Mouse (Mus musculus) CD8-positive naive resting alpha-beta T cell, adult 2 months (primary cell): Measurements from ENCODE around the gene Grin1.
A peak's percentile ranks its signal among the peaks of the same experiment; 100 is the strongest.

Experiments used
- DNase-seq, 2 experiments: peaks; one replicate each; pipeline ENCODE4 v3.0.0; 2022; ENCODE audit warnings: low read depth in 2 of 2, low spot score in 2 of 2

Grin1 gene

GRCm38 (mm10) chr2:25318119-25318966 is 644 bp downstream of the Grin1 start:
- no peak for DNase-seq

- no peak for DNase-seq
These were observed 7.5 kb downstream of the Grin1 start for GRCm38 (mm10) chr2:25311491-25311891.

GRCm38 (mm10) chr2:25310969-25311368 is 8.0 kb downstream of the Grin1 start:
- DNase-seq, result no peak

GRCm38 (mm10) chr2:25310180-25310579 is 8.8 kb downstream of the Grin1 start:
- DNase-seq, result no peak

- no peak for DNase-seq
These were observed 13.2 kb downstream of the Grin1 start for GRCm38 (mm10) chr2:25305587-25306359.

- DNase-seq, result no peak
These were observed 14.1 kb downstream of the Grin1 start for GRCm38 (mm10) chr2:25304657-25305541.

- no peak for DNase-seq
These were observed 14.9 kb downstream of the Grin1 start for GRCm38 (mm10) chr2:25303931-25304656.

- no peak for DNase-seq
These were observed 15.5 kb downstream of the Grin1 start for GRCm38 (mm10) chr2:25303452-25303851.

- no peak for DNase-seq
These were observed 20.9 kb downstream of the Grin1 start for GRCm38 (mm10) chr2:25298046-25298445.

- DNase-seq, result no peak
These were observed 21.9 kb downstream of the Grin1 start for GRCm38 (mm10) chr2:25297093-25297492.

GRCm38 (mm10) chr2:25293706-25294105 is 25.3 kb downstream of the Grin1 start:
- no peak for DNase-seq

- DNase-seq, result peak; percentile 64 to 70
These were observed 26.1 kb downstream of the Grin1 start for GRCm38 (mm10) chr2:25292856-25293255.

GRCm38 (mm10) chr2:25292054-25292544 is 26.9 kb downstream of the Grin1 start:
- no peak for DNase-seq

GRCm38 (mm10) chr2:25291184-25292053 is 27.6 kb downstream of the Grin1 start:
- DNase-seq, result no peak

GRCm38 (mm10) chr2:25290816-25291130 is 28.2 kb downstream of the Grin1 start:
- no peak for DNase-seq

GRCm38 (mm10) chr2:25290101-25290815 is 28.7 kb downstream of the Grin1 start:
- no peak for DNase-seq

GRCm38 (mm10) chr2:25289651-25290050 is 29.3 kb downstream of the Grin1 start, which contains the start of gene Lrrc26:
TSS of gene Lrrc26 (plus strand) at chr2:25289915.
- DNase-seq, result no peak

GRCm38 (mm10) chr2:25288734-25289345 is 30.1 kb downstream of the Grin1 start:
- DNase-seq, result no peak
